21 mouse cellular contexts compared by ENCODE assay signal in the genomic region with DNA sequence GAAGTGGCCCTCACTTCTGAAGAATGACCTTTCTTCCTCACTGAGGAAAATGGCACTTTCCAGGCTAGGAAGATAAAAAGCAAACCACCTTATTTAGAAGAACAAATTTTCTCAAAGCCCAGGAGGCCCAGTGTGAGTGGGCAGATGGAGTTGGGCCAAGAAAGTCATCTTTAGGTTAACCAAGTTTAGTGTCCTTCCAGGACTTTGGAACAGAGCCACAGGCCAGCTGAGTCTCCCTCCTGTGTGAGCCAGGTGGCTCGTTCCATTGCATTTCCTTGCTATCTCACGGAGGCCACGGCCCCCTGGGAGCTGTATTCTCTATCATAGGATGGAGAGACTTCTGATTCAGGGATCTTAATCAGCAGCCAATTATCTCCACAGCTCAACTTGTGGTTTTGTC.
"Had no signal": no experiment of that assay in that cellular context is flagged by ENCODE, and none has a peak within 500 bp of the region (broad histone marks: within the 10 kb centered on the region; RNA-seq: fewer than 3 reads in every experiment).

No protein-coding gene starts in this region.

- H3K27ac ChIP-seq: left cerebral cortex, adult 2 months; limb, embryonic 12.5 days; limb, embryonic 15.5 days; liver, embryonic 12.5 days; liver, embryonic 15.5 days; lung, embryonic 15.5 days; midbrain, embryonic 10.5 days; midbrain, embryonic 13.5 days; neural tube, embryonic 12.5 days; neural tube, embryonic 15.5 days had no signal

- H3K4me3 ChIP-seq: left cerebral cortex, adult 2 months; limb, embryonic 12.5 days; limb, embryonic 15.5 days; liver, embryonic 12.5 days; liver, embryonic 15.5 days; lung, embryonic 15.5 days; megakaryocyte, embryonic 14.5 days; midbrain, embryonic 10.5 days; midbrain, embryonic 13.5 days; neural tube, embryonic 12.5 days; neural tube, embryonic 15.5 days had no signal

- H3K9me3 ChIP-seq: limb, embryonic 12.5 days; limb, embryonic 15.5 days; liver, embryonic 12.5 days; liver, embryonic 15.5 days; lung, embryonic 15.5 days; megakaryocyte, embryonic 14.5 days; midbrain, embryonic 10.5 days; midbrain, embryonic 13.5 days; neural tube, embryonic 12.5 days; neural tube, embryonic 15.5 days had no signal

- H3K36me3 ChIP-seq: limb, embryonic 12.5 days; limb, embryonic 15.5 days; liver, embryonic 12.5 days; liver, embryonic 15.5 days; lung, embryonic 15.5 days; midbrain, embryonic 10.5 days; midbrain, embryonic 13.5 days; neural tube, embryonic 12.5 days; neural tube, embryonic 15.5 days had no signal

- ATAC-seq: liver, embryonic 12.5 days; midbrain, embryonic 13.5 days; midbrain, embryonic 16.5 days had no signal

- H3K27me3 ChIP-seq: limb, embryonic 12.5 days; limb, embryonic 15.5 days; liver, embryonic 12.5 days; liver, embryonic 15.5 days; lung, embryonic 15.5 days; midbrain, embryonic 13.5 days; neural tube, embryonic 15.5 days had no signal

- DNase-seq: kidney, adult 9 months; layer of hippocampus, postnatal 36 days; left cerebral cortex, postnatal 4 days; lung, postnatal 10 days; retina, postnatal 1 day; right cerebral cortex, postnatal 25 days; spleen, adult 18-20 months; thymus, adult 18-20 months; thymus, postnatal 36 days had no signal

- H3K4me1 ChIP-seq: liver, embryonic 12.5 days; liver, embryonic 15.5 days; lung, embryonic 15.5 days; midbrain, embryonic 13.5 days; neural tube, embryonic 12.5 days had no signal

- H3K4me2 ChIP-seq: limb, embryonic 12.5 days; limb, embryonic 15.5 days; liver, embryonic 12.5 days; liver, embryonic 15.5 days; lung, embryonic 15.5 days; midbrain, embryonic 13.5 days; neural tube, embryonic 12.5 days; neural tube, embryonic 15.5 days had no signal

- H3K9ac ChIP-seq: limb, embryonic 12.5 days; limb, embryonic 15.5 days; liver, embryonic 12.5 days; liver, embryonic 15.5 days; lung, embryonic 15.5 days; midbrain, embryonic 13.5 days; neural tube, embryonic 12.5 days; neural tube, embryonic 15.5 days had no signal
